Mouse (Mus musculus) kidney, adult 2 months (tissue): ENCODE results near the gene Nfia. TPM values are rescaled to one million over a fixed set of nuclear protein-coding genes. Genes with fewer than 3 reads are reported as not detected.

Experiments used
- DNase-seq: peaks from one replicate; pipeline ENCODE4 v3.0.0; 2021
- H3K27ac ChIP-seq: fragments of 200-500 bp; 2 replicates; pipeline ENCODE4 v1.5.1; 2012; ENCODE audit warnings: low read depth, low read length, control low read depth, inconsistent platforms; ENCODE audit not compliant: insufficient read depth
- H3K27me3 ChIP-seq: fragments of 200-500 bp; replicated peaks from 2 replicates; pipeline ENCODE4 v1.6.1; 2012; ENCODE audit warnings: mild to moderate bottlenecking, moderate library complexity, low read length, inconsistent platforms; ENCODE audit not compliant: control insufficient read depth, insufficient read depth
- H3K36me3 ChIP-seq: fragments of 200-500 bp; 2 replicates; pipeline ENCODE4 v1.6.1; 2012; ENCODE audit warnings: mild to moderate bottlenecking, moderate library complexity, low read length, inconsistent platforms; ENCODE audit not compliant: control insufficient read depth, insufficient read depth
- H3K4me1 ChIP-seq: fragments of 200-500 bp; 2 replicates; pipeline ENCODE4 v1.6.1; 2011; ENCODE audit warnings: low read length; ENCODE audit not compliant: control insufficient read depth, insufficient read depth
- H3K4me3 ChIP-seq: fragments of 200-500 bp; 2 replicates; pipeline ENCODE4 v1.5.1; 2011; ENCODE audit warnings: mild to moderate bottlenecking, low read depth, low read length, control low read depth; ENCODE audit not compliant: insufficient read depth
- CTCF ChIP-seq: fragments of 200-500 bp; conservative IDR thresholded peaks from 2 replicates; pipeline ENCODE4 v1.5.1; 2011; ENCODE audit warnings: low read depth, mild to moderate bottlenecking, control low read depth, low read length, moderate library complexity, mixed read lengths; ENCODE audit not compliant: insufficient read depth, insufficient read length
- POLR2A ChIP-seq: fragments of 200-500 bp; IDR thresholded peaks from one replicate; pipeline ENCODE4 v1.6.1; 2011; ENCODE audit warnings: low read depth, low read length, control low read depth
- WGBS: fragments of 180-500 bp; shearing (Covaris S2); methylation state at CpG from one replicate; pipeline ENCODE4 v1.1.7; 2018; 5-methylcytosine and 5-hydroxymethylcytosine counted together
- polyA plus RNA-seq: library from polyadenylated mRNA; depleted of rRNA; stranded (reverse); fragments of >200 nt; gene quantifications from 2 replicates; pipeline ENCODE4 v1.2.3, GENCODE M21; 2012

The Nfia gene
- polyA plus RNA-seq, 1 experiment = 46.5 TPM

DNA sequence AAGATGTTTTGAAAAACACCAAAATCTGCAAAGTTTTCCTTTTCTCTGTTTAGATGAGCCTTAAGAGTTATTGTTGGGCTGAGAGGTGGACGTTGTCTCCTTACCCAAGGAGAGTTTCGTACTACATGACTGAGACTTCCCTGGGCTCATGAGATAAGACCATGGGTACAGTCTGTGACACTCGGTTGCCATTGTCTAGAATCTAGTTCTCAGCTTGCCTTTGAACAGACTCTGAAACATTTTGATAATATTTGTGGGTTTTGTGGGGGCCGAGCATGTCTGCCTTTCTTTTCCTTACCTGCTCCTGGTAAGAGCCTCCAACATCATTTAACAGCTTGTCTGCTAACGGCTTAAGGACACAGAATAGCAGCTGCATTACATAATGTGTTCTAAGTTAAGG is 150.7 kb downstream of the Nfia start:
- no peak for DNase-seq
- H3K4me1 ChIP-seq = peaks cover 5% of the 10 kb centered on the region
- no peaks in the 10 kb centered on the region; the same call in 1 of the 2 replicates for H3K36me3 ChIP-seq
- peak overlapping the region; percentile 67 for H3K27ac ChIP-seq
- 85% methylated on average over 5 of the region's 5 CpGs for WGBS
- no peak for TF ChIP-seq CTCF
- no peak for TF ChIP-seq POLR2A
- no peak overlapping the region for H3K4me3 ChIP-seq
- H3K27me3 ChIP-seq = no peaks in the 10 kb centered on the region

DNA sequence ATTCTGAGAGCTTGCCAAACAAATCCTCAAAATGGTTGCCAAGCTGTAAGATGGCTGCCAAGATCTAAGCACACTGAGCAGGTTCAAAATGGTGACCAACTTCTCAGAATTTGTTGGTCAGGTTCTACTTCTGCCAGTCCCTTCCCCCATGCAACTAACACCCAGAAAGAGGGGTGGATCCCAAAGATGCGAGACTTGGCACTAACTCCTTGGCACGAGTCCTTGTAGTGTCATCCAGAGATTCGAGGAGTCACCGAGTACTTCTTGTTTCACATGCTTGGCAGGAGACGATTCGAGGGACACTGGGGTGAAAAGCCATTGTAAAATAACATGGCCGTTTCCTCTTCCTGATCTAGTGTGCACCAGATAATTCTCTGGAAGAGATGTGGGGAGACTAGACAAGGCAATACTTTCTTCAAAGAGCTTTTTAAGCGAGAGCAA is 151.4 kb downstream of the Nfia start:
- no peak overlapping the region for H3K4me3 ChIP-seq
- TF ChIP-seq CTCF (no peak), POLR2A (no peak)
- H3K27ac ChIP-seq = peak overlapping the region; percentile 18; the same call in 1 of the 2 replicates
- 38% methylated on average over 8 of the region's 8 CpGs for WGBS
- DNase-seq = peak; percentile 93
- H3K36me3 ChIP-seq = no peaks in the 10 kb centered on the region; the same call in 1 of the 2 replicates
- peaks cover 5% of the 10 kb centered on the region for H3K4me1 ChIP-seq
- H3K27me3 ChIP-seq = no peaks in the 10 kb centered on the region

DNA sequence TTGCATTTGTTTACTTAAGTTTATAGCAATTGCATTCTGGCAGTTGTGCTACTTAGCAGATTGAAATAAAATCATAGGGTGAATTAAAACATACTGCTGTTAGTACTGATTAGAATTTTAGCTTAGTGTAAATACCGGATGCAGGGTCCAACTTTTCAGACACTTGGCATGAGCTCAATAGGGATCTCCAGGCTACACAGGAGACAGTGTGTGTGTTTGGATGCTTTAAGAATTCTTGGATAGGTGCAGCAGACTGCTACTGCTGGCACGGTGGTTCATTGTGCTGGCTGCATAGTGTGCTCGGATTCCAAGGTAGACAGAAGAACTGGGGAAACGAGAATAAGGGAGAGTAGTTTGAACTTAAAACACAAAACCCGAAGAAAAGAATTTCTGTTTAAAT is 151.9 kb downstream of the Nfia start:
- H3K27ac ChIP-seq = no peak overlapping the region
- H3K4me3 ChIP-seq = no peak overlapping the region
- WGBS = 44% methylated on average over 5 of the region's 5 CpGs
- H3K36me3 ChIP-seq = no peaks in the 10 kb centered on the region; the same call in 1 of the 2 replicates
- H3K4me1 ChIP-seq = peaks cover 5% of the 10 kb centered on the region
- H3K27me3 ChIP-seq = no peaks in the 10 kb centered on the region
- TF ChIP-seq CTCF (no peak), POLR2A (no peak)
- peak; percentile 41 for DNase-seq

DNA sequence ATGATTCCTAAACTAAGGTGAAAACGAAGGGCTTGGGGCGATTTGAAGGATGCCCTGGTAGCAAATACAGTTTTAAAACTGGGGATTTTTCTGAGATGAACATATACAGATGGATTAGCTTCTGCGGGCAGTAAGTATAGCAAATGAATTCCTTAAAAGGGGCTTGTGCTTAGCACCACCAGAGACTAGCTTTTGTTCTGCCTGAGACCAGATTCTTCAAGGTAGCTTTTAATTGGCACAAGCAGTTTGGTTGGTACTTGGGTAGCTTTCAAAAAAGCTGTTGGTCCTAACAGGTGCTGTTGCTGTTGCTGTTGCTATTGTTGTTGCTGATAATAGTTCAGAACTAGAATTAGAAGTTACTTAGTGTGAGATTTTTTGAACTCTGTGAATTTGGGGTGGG is 152.3 kb downstream of the Nfia start:
- TF ChIP-seq CTCF (no peak), POLR2A (no peak)
- DNase-seq = no peak

DNA sequence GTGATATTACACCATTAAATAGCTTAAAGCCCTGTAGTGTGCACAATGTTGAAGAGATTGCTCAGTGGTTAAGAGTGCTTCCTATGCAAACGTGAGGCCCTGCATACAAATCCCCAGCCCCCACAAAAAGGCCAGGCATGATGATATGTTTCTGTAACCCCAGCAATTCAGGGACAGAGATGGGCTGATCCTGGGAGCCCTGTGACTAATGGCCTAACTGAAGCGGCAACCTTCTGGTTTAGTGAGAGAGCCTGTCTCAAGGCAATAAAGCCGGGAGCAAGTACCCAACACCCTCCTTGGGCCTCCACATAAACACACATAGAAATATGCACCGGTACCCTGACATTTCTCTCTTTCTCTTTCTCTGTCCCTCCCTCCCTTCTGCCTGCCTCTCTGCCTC is 153.1 kb downstream of the Nfia start:
- DNase-seq = no peak
- no peaks in the 10 kb centered on the region for H3K27me3 ChIP-seq
- TF ChIP-seq CTCF (no peak), POLR2A (no peak)
- no peak overlapping the region for H3K4me3 ChIP-seq
- no peak overlapping the region for H3K27ac ChIP-seq
- peaks cover 5% of the 10 kb centered on the region for H3K4me1 ChIP-seq
- H3K36me3 ChIP-seq = no peaks in the 10 kb centered on the region; the same call in 1 of the 2 replicates
- 78% methylated on average over 4 of the region's 4 CpGs for WGBS

More for the DNA sequence above, 152.3 kb downstream of the Nfia start:
- Histone ChIP-seq H3K4me3 (no peak overlapping the region), H3K27me3 (no peaks in the 10 kb centered on the region), H3K4me1 (peaks cover 5% of the 10 kb centered on the region), H3K27ac (no peak overlapping the region), H3K36me3 (no peaks in the 10 kb centered on the region; the same call in 1 of the 2 replicates)
- WGBS = 87% methylated on average over 3 of the region's 3 CpGs

DNA sequence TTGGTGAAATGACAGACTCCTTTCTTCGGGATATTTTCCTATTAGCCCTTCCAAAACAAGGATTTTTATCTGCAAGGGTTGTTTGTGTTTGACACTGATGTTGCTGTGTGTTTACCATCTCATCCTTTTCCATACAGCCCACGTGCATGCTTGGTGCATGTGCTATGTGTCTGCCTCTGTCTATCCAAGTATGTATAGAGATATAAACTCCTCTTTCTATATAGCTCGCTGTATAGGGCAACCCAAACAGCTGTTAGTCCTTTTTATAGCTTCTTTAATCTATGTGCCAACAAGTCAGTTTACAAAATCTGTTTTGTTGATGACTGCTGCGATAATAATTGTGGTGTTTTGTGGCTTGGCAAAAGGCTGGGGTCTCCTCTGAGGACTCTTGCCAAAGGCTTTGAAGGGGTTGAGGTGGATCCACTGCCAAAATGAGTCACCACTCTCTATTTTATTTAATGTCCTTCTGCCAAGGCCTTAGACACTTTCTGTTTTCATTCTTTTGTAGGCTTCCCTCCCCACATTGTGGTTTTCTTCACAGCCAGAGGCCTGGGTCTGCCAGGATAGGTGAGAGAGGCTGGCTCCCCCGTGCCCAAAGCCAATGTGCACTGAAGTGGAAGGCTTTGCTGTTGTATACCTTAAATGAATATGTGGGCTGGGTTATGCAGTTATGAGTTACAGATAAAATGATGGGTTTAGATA is 154.2 kb downstream of the Nfia start:
- H3K36me3 ChIP-seq = no peaks in the 10 kb centered on the region; the same call in 1 of the 2 replicates
- no peak overlapping the region for H3K27ac ChIP-seq
- no peak overlapping the region for H3K4me3 ChIP-seq
- no peaks in the 10 kb centered on the region for H3K27me3 ChIP-seq
- no peak for DNase-seq
- 71% methylated on average over 5 of the region's 5 CpGs for WGBS
- peaks cover 5% of the 10 kb centered on the region for H3K4me1 ChIP-seq
- TF ChIP-seq CTCF (no peak), POLR2A (no peak)

DNA sequence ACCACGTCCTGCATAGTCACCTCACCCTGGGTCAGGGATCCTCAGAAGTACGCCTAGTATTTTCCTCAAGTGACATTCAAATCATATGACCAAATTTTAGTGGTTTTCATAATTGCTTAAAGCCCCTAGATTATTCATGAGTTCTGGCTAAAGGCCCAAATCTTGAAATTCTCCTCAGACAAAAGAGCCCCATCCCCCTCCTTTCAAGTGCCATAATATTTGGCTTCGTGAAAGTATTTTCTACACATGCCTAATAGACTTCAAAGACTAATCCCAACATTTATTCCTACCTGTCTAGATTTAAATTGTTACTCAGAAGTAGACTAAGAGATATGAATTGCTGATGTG is 154.7 kb downstream of the Nfia start:
- H3K4me1 ChIP-seq = peaks cover 6% of the 10 kb centered on the region
- WGBS = 68% methylated on average over 3 of the region's 3 CpGs

More for the DNA sequence above, 154.7 kb downstream of the Nfia start:
- H3K27ac ChIP-seq = no peak overlapping the region
- no peak overlapping the region for H3K4me3 ChIP-seq
- H3K36me3 ChIP-seq = no peaks in the 10 kb centered on the region
- no peaks in the 10 kb centered on the region for H3K27me3 ChIP-seq
- no peak for TF ChIP-seq CTCF
- no peak for TF ChIP-seq POLR2A
- no peak for DNase-seq
